In the genomic region with DNA sequence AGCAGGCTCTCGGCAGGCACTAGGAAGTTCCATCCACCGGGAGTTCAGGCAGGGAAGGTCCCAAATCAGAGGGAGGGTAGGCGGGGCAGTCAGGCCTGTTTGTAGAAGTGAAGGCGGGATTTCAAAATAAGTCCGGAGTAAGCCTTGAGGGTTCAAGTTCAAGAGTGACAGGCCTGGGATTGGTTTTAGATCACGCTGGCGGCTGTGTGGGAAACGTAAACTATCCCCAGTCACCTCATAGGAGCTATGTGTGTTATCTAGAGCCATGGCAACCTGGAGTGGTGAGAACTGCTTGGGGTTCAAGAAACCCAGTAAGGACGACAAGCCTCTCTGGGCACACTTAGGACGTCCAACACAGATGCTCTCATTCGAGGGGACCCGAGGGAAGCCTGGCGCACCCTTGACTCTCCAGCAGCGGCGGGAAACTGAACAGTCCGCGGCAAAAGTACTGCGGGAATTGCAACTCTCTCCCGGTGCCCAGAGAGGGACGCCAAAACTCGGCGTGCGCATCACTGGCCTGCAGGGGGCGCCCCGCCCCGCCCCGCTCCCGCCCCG, we compare ENCODE assay signal across 8 mouse cellular contexts. TPM values are rescaled to one million over a fixed set of nuclear protein-coding genes. Genes with fewer than 3 reads are reported as not detected.
DNase-seq lines count a peak whose midpoint lies in the region; ATAC-seq and TF ChIP-seq lines count a peak whose summit lies in the region.

No protein-coding gene starts in this region.

- H3K9ac ChIP-seq in heart, embryonic 15.5 days: peak overlapping the region; percentile 46

- peaks cover 48% of the 10 kb centered on the region for H3K4me1 ChIP-seq in G1E (ENCODE audit: insufficient read depth, low read depth, low read length)
- H3K4me1 ChIP-seq in cortical plate, adult 2 months (ENCODE audit: control insufficient read depth, insufficient read depth, low read length): no peaks in the 10 kb centered on the region
- H3K4me1 ChIP-seq in heart, embryonic 15.5 days (replicated peaks): peaks cover 51% of the 10 kb centered on the region

- peaks cover 38% of the 10 kb centered on the region for H3K36me3 ChIP-seq in G1E (replicated peaks)
- H3K36me3 ChIP-seq in heart, embryonic 15.5 days: peaks cover 5% of the 10 kb centered on the region; the same call in 1 of the 2 replicates

- WGBS in heart, embryonic 15.5 days: 2% methylated on average over 19 of the region's 29 CpGs

- no peak for TF ChIP-seq POLR2A in cortical plate, adult 2 months (IDR thresholded peaks at IDR 0.05; ENCODE audit: extremely low read depth, insufficient read depth, low read length)

- no peaks in the 10 kb centered on the region for H3K9me3 ChIP-seq in G1E (replicated peaks)
- no peaks in the 10 kb centered on the region for H3K9me3 ChIP-seq in heart, embryonic 15.5 days (replicated peaks)

- DNase-seq in embryo, embryonic 10 days (ENCODE audit: low spot score): peak; percentile 65
- DNase-seq in embryo, embryonic 9.5 days (ENCODE audit: extremely low spot score): no peak
- no peak for DNase-seq in G1E (ENCODE audit: low spot score)
- peak; percentile 55 for DNase-seq in kidney, postnatal 10 days
- peak; percentile 68 for DNase-seq in lung, postnatal 36 days
- peak; percentile 72 for DNase-seq in retina, postnatal 1 day

- peak; percentile 52 for ATAC-seq in G1E (ENCODE audit: extremely low read depth, insufficient number of reproducible peaks, low FRiP score, poor library complexity, severe bottlenecking)
- peak; percentile 62 for ATAC-seq in heart, embryonic 15.5 days (replicated peaks; ENCODE audit: insufficient number of reproducible peaks, insufficient read depth, low FRiP score, low read depth)

- H3K27me3 ChIP-seq in G1E (ENCODE audit: insufficient read depth, low read length): peaks cover 14% of the 10 kb centered on the region
- no peaks in the 10 kb centered on the region for H3K27me3 ChIP-seq in heart, embryonic 15.5 days

- H3K27ac ChIP-seq in cortical plate, adult 2 months (ENCODE audit: insufficient read depth, low read length): no peak overlapping the region
- H3K27ac ChIP-seq in heart, embryonic 15.5 days: peak overlapping the region; percentile 82

- peak overlapping the region; percentile 65; the same call in 1 of the 2 replicates for H3K4me3 ChIP-seq in G1E (ENCODE audit: low read depth, low read length)
- peak overlapping the region; percentile 39 for H3K4me3 ChIP-seq in cortical plate, adult 2 months (ENCODE audit: insufficient read depth, low read length)
- H3K4me3 ChIP-seq in heart, embryonic 15.5 days: peak overlapping the region; percentile 51

- peak overlapping the region; percentile 96 for H3K4me2 ChIP-seq in heart, embryonic 15.5 days

- TF ChIP-seq CTCF in G1E (IDR thresholded peaks at IDR 0.05; ENCODE audit: low read depth, low read length): peak; percentile 24; the same call in 1 of the 2 replicates
- peak; percentile 29; the same call in 1 of the 2 replicates for TF ChIP-seq CTCF in cortical plate, adult 2 months (IDR thresholded peaks at IDR 0.05; ENCODE audit: extremely low read depth, insufficient read depth, low read length)

RNA-seq across cellular contexts. Expression of a gene that starts 0.4 kb away (rescaled TPM):
- total RNA-seq in G1E (2014; fragmentation: Nextera tagmentation): 30.3 and 31.2 TPM in 2 replicates
- 22.8 and 24.9 TPM in 2 replicates for total RNA-seq in G1E (2017)
- 12.8 and 14.0 TPM in 2 replicates for polyA plus RNA-seq in G1E (2012)
- polyA plus RNA-seq in cortical plate, adult 2 months (2012; rRNA removed): 8.0 and 9.0 TPM in 2 replicates
- 50.3 and 56.1 TPM in 2 replicates for polyA plus RNA-seq in heart, embryonic 15.5 days (2015; fragmentation: Nextera tagmentation; extraction: Ambion mirVana)

RNA-seq across cellular contexts. Expression of a gene that starts 51.5 kb away (rescaled TPM):
- total RNA-seq in G1E (2014; fragmentation: Nextera tagmentation) (42.3 and 43.3 TPM in 2 replicates), G1E (2017) (54.7 and 59.7 TPM in 2 replicates)
- polyA plus RNA-seq in G1E (2012): 1.8 and 2.0 TPM in 2 replicates
- 35.9 and 37.0 TPM in 2 replicates for polyA plus RNA-seq in cortical plate, adult 2 months (2012; rRNA removed)
- polyA plus RNA-seq in heart, embryonic 15.5 days (2015; fragmentation: Nextera tagmentation; extraction: Ambion mirVana): 43.9 and 45.3 TPM in 2 replicates

Comparison
In these comparisons a context has a peak if more than half of its experiments do, and no peak if none do; other contexts are left out.
1. DNase-seq: peak in embryo, embryonic 10 days (single experiment), kidney, postnatal 10 days (single experiment), lung, postnatal 36 days (single experiment) and retina, postnatal 1 day (single experiment); none in embryo, embryonic 9.5 days (single experiment) and G1E (single experiment).
2. RNA of a gene that starts 51.5 kb away (polyA plus RNA-seq): 43.9 to 45.3 TPM in heart, embryonic 15.5 days and 35.9 to 37.0 TPM in cortical plate, adult 2 months; 1.8 to 2.0 TPM in G1E; every median in the first group is over 10 times any median in the second.
3. Peak in every context shown above with its lines, with median percentiles within 50 percentile points of each other: H3K4me3 ChIP-seq.